Mouse (Mus musculus) heart, adult 2 months (tissue): ENCODE results near the gene Ackr1.

Experiments
- CTCF ChIP-seq: fragments of 200-600 bp; IDR thresholded peaks from 2 replicates; pipeline ENCODE4 v1.8.1; 2022; ENCODE audit warnings: antibody characterized with exemption, mild to moderate bottlenecking, moderate library complexity
- EP300 ChIP-seq: fragments of 200-500 bp; IDR thresholded peaks from 2 replicates; pipeline ENCODE4 v1.6.1; 2011; ENCODE audit warnings: low read depth, low read length, control low read depth; ENCODE audit not compliant: insufficient read depth
- POLR2A ChIP-seq: fragments of 200-500 bp; IDR thresholded peaks from 2 replicates; pipeline ENCODE4 v1.6.1; 2011; ENCODE audit warnings: mild to moderate bottlenecking, low read depth, low read length, control low read depth; ENCODE audit not compliant: insufficient read depth

GRCm38 (mm10) chr1:173357799-173358198, 24.2 kb upstream of the Ackr1 start:
- TF ChIP-seq CTCF (no peak), POLR2A (no peak), EP300 (no peak)
